Mouse (Mus musculus): Measurements from ENCODE around the gene Pkm.
A peak's percentile ranks its signal among the peaks of the same experiment; 100 is the strongest.

Gene Pkm

GRCm38 (mm10) chr9:59655958-59656634 is at the start of gene Pkm:
TSS of gene Pkm (plus strand) at chr9:59656368.
- DNase-seq (ENCODE audit: low read depth), result peak; percentile 95

- DNase-seq (ENCODE audit: low read depth), result no peak
These were observed 45.2 kb upstream of the Pkm start for GRCm38 (mm10) chr9:59610950-59611349.

DNA sequence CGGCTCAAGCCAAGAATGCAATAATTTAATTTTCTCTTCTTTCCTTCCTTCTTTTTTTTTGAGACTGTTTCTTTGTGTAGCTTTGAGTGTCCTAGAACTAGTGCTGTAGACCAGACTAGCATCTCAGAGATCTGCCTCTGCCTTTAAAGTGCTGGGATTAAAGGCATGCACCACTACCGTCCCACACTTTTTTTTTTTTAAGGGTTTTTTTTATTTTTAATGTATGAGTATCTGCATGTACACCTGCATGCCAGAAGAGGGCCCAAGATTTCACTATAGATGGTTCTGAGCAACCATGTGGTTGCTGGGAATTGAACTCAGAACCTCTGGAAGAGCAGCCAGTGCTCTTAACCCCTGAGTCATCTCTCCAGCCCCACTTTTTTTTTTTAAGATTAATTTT is 40.4 kb upstream of the Pkm start:
- no peak for DNase-seq (ENCODE audit: low read depth)

GRCm38 (mm10) chr9:59616622-59617306 is 39.4 kb upstream of the Pkm start, which contains the start of gene Parp6:
TSS of gene Parp6 (plus strand) at chr9:59617284.
- DNase-seq (ENCODE audit: low read depth), result peak; percentile 99

DNA sequence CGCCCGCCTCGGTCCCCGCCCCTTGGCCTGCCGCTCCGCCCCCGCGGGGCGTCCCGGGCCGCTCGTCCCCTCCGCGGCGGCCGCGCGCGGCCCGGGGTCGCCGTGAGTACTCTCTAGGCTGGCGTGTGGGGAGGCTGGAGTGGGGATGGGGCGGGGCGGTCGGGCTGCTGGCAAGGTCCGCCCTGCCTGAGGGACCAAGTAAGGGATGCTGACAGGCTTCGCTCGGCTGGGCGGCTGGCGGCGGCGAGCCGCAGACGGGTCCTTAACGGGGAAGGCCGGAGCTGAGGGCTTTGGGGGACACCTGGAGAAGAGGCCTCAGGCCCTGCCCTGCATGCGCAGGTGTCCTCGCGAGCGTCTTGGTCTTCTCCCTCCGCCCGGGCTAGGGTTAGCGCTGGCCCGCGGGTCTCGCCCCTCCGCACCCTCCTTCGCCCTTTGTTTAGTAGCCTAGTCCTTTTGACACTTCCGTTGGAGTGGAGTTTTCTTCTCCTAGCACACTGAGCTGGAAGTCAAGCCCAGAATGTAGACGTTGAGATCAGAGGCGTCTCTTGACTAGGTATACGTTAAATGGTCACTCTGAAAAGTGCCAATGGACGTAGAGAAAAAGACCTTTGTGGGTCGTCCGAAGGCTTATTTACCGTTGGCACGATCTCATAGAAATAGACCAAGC is 38.7 kb upstream of the Pkm start:
- DNase-seq (ENCODE audit: low read depth), result peak; percentile 8

GRCm38 (mm10) chr9:59638372-59638771 is 17.8 kb upstream of the Pkm start:
- DNase-seq (ENCODE audit: low read depth), result no peak

DNA sequence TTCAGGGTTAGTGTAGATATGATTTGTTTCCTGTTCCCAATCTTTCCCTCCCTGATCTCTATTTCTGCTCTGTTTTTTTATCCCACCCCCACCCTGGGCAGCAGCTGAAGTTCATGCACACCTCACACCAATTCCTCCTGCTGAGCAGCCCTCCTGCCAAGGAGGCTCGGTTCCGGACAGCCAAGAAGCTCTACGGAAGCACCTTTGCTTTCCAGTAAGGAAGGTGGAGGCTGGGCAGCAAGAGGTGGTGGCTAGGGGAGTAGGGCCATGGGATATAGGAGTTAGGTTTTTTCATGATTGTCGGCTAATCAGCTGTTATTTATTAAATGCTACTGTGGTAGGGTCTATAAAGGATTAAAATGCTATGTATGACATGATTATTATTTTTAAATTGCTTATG is 16.2 kb upstream of the Pkm start:
- DNase-seq (ENCODE audit: low read depth), result no peak

GRCm38 (mm10) chr9:59641320-59641719 is 14.8 kb upstream of the Pkm start:
- DNase-seq (ENCODE audit: low read depth), result no peak

DNA sequence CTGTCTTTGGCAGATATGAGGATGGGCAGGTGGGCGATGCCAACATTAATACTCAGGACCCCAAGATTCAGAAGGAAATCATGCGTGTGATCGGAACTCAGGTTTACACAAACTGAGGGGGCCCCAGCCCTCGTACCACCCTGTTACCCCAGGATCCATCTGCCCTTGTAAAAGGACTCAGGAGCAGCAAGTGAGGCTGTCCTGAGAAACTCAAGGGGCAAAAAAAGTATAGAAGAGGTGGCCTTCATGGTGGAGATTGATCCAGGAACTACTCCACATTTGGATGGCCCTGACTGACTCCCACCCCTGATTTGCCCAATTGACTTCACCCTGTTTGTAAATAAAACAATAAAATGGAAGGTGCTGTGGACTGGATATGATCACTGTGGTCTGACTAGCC is 6.3 kb upstream of the Pkm start:
- no peak for DNase-seq (ENCODE audit: low read depth)

DNA sequence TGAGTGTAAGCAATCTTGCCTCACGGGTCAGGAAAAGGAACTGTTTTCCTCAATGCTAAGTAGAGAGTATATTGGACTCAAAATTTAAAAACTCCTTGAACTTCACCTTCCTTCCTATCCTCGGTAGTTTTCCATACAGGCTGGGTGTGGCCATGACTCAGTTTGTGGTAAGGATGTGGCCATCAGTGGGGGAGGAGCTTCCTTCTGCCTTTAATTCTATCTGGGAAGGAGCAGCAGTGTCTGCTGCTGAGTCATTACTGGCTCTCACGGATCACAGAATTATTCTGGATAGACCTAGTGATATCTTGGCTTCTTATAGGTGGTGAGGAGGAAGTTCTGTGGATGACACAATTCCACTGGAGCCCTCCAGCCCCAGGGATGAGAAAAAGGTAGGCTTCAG is 2.8 kb upstream of the Pkm start:
- DNase-seq (ENCODE audit: low read depth), result no peak

DNA sequence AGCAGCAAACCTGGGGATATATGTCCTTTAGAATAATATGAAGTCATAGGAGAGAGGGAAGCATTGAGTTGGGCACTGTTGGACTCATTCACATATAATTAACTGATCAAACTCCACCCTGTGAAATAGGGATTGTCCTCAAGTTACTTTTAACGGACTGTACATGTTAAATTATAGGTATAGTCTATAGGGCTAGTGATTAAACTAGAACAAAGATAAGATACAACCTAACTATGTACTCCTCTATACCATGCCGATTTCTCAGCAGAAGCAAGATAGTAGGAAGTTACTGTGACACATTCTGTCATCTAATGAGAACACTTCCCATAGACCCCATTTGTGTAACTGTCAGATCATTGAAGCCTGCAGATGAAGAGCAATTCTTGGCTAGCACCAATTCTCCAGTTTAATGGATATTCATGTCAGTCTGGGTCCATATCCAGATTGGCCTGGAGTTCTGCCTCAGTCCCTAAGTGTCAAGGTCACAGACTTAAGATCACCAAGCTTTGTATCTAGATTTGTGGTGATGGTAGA is 1.7 kb upstream of the Pkm start:
- DNase-seq (ENCODE audit: low read depth), result no peak

- no peak for DNase-seq (ENCODE audit: low read depth)
These were observed 758 bp downstream of the Pkm start for GRCm38 (mm10) chr9:59656635-59657617.

GRCm38 (mm10) chr9:59658146-59658545 is 2.0 kb downstream of the Pkm start:
- no peak for DNase-seq (ENCODE audit: low read depth)

DNA sequence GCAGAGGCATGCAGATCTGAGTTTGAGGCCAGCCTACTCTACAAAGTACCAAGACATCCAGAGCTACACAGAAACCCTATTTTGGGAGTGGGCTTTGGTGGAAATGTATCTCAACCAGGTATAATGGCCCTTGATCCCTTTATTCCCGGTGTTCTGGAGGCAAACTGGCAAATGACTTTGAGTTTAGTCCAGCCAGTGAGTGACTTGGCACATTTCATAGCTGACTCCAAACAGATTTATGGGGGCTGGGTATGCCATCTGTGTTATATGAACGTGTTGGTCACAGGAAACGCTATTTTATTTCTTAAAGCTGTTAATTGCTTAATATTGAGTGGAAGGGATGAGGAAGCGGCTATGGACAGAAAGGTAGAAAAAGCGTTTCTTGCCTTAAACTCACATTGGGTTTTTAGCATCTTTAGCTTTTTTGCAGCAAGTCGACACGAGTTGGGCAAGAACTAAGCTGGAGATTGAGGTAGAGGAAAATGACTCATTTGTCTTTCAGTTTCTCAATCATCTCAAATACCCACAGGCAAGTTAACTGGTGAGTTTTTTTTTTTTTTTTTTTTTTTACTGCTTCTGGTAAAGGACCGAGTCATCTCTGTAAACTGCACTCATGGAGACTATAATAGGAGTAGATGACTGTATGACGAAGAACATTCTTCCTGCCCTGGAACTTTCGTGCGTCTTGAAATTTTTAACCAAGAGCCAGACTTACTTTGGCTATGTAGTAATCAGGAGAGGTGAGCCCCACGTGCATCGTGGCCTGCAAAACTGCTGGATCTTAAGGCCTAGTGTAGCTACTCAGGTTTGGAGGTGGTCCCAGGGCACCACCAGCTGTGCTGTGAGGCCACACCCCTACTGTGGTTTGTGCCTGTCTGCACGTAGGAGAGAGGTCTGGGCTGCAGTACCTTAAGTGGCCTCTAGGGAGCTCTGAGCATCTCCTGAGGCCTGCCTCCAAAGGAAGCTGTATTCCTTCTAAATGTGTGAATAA is 3.2 kb downstream of the Pkm start:
- DNase-seq (ENCODE audit: low read depth), result peak; percentile 84

DNA sequence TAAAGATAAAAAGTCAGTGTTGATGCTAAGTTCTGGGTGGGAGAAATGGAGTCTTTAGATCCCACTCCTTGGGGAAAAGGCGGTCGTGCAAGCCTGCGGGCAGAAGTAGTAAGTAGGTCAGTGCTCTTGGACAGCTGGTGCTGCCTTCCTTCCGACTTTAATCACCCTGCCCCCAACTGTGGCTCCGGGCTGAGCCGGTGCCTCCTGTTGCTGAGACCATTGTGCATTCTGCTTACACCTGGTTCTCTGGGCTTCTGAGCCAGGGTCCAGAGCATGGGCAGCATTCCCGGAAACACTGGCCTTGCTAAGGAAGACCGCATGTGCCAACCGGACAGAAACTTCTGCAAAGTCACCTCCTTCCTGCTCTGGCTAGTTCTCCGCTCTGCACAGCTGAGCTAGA is 4.3 kb downstream of the Pkm start:
- DNase-seq (ENCODE audit: low read depth), result no peak

DNA sequence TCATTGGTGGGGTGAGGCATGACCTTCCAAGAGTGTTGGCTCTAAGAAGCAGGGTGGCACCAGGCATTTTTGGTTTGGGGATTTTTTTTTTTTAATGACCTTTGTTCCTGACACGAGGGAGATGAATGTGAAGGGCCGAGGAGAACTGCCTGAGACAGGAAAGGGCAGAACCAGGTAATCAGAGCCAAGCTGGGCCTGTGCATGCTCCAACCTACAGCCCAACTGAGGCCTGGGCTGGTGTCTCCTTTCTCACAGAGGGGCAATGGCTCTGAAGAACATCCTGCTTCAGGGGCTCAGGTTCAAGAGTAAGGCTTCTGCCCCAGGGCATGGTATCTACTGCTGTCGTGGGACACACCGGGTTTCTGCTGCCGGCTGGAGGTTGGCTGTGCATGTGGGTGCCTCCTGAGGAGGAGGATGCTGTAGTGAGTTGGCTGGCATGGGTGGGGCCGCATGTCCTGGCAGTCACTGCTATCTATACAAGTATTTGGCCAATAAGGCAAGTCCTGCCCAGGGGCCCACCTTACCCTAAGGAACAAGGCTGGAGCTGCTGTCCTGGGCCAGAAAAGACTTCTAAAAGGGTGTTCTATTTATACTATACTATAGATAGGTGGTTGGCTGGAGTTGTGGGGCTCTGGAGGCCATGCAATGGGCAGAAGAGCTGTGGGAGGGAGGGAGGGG is 5.3 kb downstream of the Pkm start:
- DNase-seq (ENCODE audit: low read depth), result no peak

- no peak for DNase-seq (ENCODE audit: low read depth)
These were observed 7.1 kb downstream of the Pkm start for GRCm38 (mm10) chr9:59663226-59663625.

DNA sequence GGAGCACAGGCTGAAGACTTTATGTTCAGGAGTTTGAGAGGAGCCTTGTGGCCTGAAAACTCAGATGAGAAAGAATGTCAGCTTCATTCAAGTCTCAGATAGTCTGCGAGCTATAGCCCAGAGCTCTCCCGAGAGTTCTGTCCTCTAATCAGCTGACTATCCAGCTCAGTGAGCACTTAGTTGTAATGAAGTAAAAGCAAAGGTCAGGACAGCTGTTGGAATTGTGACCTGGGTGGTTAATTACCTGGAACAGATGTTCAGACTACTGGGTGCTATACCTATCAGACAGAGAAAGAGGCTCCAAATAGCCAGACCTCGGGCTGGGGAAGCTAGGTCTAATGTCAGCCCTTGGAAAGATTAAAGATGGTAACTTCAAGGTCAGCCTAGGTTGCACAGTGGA is 7.8 kb downstream of the Pkm start:
- DNase-seq (ENCODE audit: low read depth), result no peak

- DNase-seq (ENCODE audit: low read depth), result no peak
These were observed 8.6 kb downstream of the Pkm start for GRCm38 (mm10) chr9:59664664-59665256.

DNA sequence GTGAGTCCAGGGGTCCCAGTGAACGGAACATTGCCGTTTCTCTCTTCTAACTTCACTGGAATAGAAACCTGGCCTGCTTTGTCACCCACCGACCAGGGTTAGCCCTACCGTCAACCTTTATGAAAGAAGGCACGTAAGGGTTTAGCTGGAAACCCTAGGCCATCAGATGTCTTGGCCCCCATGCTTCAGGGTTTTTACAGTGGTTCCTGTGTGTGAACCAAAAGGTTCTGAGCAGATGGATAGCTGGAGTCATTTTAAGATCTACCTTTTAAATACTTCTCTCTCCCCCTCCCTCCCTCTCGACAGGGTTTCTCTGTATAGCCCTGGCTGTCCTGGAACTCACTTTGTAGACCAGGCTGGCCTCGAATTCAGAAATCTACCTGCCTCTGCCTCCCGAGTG is 9.8 kb downstream of the Pkm start:
- no peak for DNase-seq (ENCODE audit: low read depth)
